Mouse (Mus musculus) erythroblast, embryonic 14.5 days (primary cell): ENCODE data around the gene Gldc.

ENCODE experiments used
- GATA1 ChIP-seq: IDR thresholded peaks from 2 replicates; pipeline ENCODE4 v1.6.1; 2012; ENCODE audit warnings: low read length, inconsistent platforms, mixed read lengths
- TAL1 ChIP-seq: IDR thresholded peaks from 3 replicates; pipeline ENCODE4 v1.6.1; 2012; ENCODE audit warnings: low read length, inconsistent platforms, mixed read lengths

GRCm38 (mm10) chr19:30112961-30113688 lies 62.1 kb downstream of the Gldc start:
- TF ChIP-seq TAL1 (no peak), GATA1 (no peak)
